Mouse (Mus musculus): Measurements from ENCODE around the gene Pon3.
"Not testable (repeated sequence)": the region's sequence is repeated elsewhere in the genome, so short reads cannot be mapped to it uniquely, and the experiment has no call there.

Pon3 gene

DNA sequence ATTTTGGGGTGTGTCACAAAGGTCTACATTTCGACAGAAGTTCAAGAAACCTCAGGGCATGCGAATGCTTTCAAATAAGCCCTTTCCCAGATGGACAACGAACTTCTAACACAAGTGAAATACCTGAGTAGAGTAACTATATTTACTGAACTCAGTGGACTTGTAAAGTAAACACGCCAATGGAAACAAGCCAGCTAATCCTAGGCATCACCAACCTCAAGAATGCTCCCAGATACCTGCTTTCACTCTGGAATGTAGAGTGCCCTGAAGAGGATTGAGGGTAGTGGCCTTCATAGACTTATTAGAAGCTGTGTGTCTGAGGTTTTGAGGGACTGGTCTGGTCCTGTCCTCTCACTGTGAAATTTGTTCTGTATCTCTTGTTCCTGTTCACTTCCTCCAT lies 18.6 kb downstream of the Pon3 start:
- H3K4me1 ChIP-seq (replicated peaks; ENCODE audit: low read depth, low read length) = no peaks in the 10 kb centered on the region
- no peak overlapping the region for H3K4me3 ChIP-seq (replicated peaks; ENCODE audit: low read length)
- no peaks in the 10 kb centered on the region for H3K27me3 ChIP-seq (ENCODE audit: insufficient read depth, low read length)
- H3K9me3 ChIP-seq (ENCODE audit: low read length) = no peaks in the 10 kb centered on the region
- TF ChIP-seq POU5F1 (IDR thresholded peaks at IDR 0.05; ENCODE audit: borderline replicate concordance, low read length) (no peak), CTCF (conservative IDR thresholded peaks at IDR 0.05; ENCODE audit: low read length) (no peak), NANOG (IDR thresholded peaks at IDR 0.05; ENCODE audit: borderline replicate concordance, low read length) (no peak)
- no peaks in the 10 kb centered on the region for H3K36me3 ChIP-seq (ENCODE audit: insufficient read depth, low read length)

- no peak overlapping the region for H3K4me3 ChIP-seq (replicated peaks; ENCODE audit: low read length)
- no peaks in the 10 kb centered on the region for H3K27me3 ChIP-seq (ENCODE audit: insufficient read depth, low read length)
- no peaks in the 10 kb centered on the region for H3K36me3 ChIP-seq (ENCODE audit: insufficient read depth, low read length)
- TF ChIP-seq CTCF (conservative IDR thresholded peaks at IDR 0.05; ENCODE audit: low read length) (no peak), POU5F1 (IDR thresholded peaks at IDR 0.05; ENCODE audit: borderline replicate concordance, low read length) (no peak), NANOG (IDR thresholded peaks at IDR 0.05; ENCODE audit: borderline replicate concordance, low read length) (no peak)
- H3K4me1 ChIP-seq (replicated peaks; ENCODE audit: low read depth, low read length) = no peaks in the 10 kb centered on the region
- H3K9me3 ChIP-seq (ENCODE audit: low read length) = no peaks in the 10 kb centered on the region
Observed at GRCm38 (mm10) chr6:5236843-5237371, 19.2 kb downstream of the Pon3 start.

DNA sequence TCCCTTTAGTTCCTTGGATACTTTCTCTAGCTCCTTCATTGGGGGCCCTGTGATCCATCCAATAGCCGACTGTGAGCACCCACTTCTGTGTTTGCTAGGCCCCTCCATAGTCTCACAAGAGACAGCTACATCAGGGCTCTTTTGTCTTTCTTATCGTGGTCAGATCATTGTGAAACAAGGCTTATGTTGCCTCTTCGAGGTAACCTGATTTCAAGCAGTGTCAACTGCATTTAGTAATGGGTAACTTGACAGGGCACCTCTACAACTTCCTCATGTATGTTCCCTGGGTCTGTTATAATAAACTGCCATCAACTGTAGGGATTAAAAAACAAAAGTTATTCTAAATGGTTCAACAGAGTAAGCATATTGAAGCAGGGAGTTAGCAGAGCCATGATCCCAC lies 21.5 kb downstream of the Pon3 start:
- no peaks in the 10 kb centered on the region for H3K9me3 ChIP-seq (ENCODE audit: low read length)
- TF ChIP-seq NANOG (IDR thresholded peaks at IDR 0.05; ENCODE audit: borderline replicate concordance, low read length) (no peak), POU5F1 (IDR thresholded peaks at IDR 0.05; ENCODE audit: borderline replicate concordance, low read length) (no peak), CTCF (conservative IDR thresholded peaks at IDR 0.05; ENCODE audit: low read length) (no peak)
- H3K4me1 ChIP-seq (replicated peaks; ENCODE audit: low read depth, low read length) = no peaks in the 10 kb centered on the region
- no peak overlapping the region for H3K4me3 ChIP-seq (replicated peaks; ENCODE audit: low read length)
- H3K27me3 ChIP-seq (ENCODE audit: insufficient read depth, low read length) = no peaks in the 10 kb centered on the region
- no peaks in the 10 kb centered on the region for H3K36me3 ChIP-seq (ENCODE audit: insufficient read depth, low read length)

- no peaks in the 10 kb centered on the region for H3K4me1 ChIP-seq (replicated peaks; ENCODE audit: low read depth, low read length)
- H3K27me3 ChIP-seq (ENCODE audit: insufficient read depth, low read length) = no peaks in the 10 kb centered on the region
- H3K9me3 ChIP-seq (ENCODE audit: low read length) = no peaks in the 10 kb centered on the region
- no peaks in the 10 kb centered on the region for H3K36me3 ChIP-seq (ENCODE audit: insufficient read depth, low read length)
- no peak overlapping the region for H3K4me3 ChIP-seq (replicated peaks; ENCODE audit: low read length)
- TF ChIP-seq POU5F1 (IDR thresholded peaks at IDR 0.05; ENCODE audit: borderline replicate concordance, low read length) (no peak), CTCF (conservative IDR thresholded peaks at IDR 0.05; ENCODE audit: low read length) (no peak), NANOG (IDR thresholded peaks at IDR 0.05; ENCODE audit: borderline replicate concordance, low read length) (no peak)
Observed at GRCm38 (mm10) chr6:5233812-5234211, 22.3 kb downstream of the Pon3 start.

GRCm38 (mm10) chr6:5232022-5232421 lies 24.1 kb downstream of the Pon3 start:
- Histone ChIP-seq H3K4me1 (replicated peaks; ENCODE audit: low read depth, low read length) (no peaks in the 10 kb centered on the region), H3K4me3 (replicated peaks; ENCODE audit: low read length) (no peak overlapping the region), H3K36me3 (ENCODE audit: insufficient read depth, low read length) (no peaks in the 10 kb centered on the region), H3K27me3 (ENCODE audit: insufficient read depth, low read length) (no peaks in the 10 kb centered on the region), H3K9me3 (ENCODE audit: low read length) (no peaks in the 10 kb centered on the region)
- no peak for TF ChIP-seq POU5F1 (IDR thresholded peaks at IDR 0.05; ENCODE audit: borderline replicate concordance, low read length)
- no peak for TF ChIP-seq NANOG (IDR thresholded peaks at IDR 0.05; ENCODE audit: borderline replicate concordance, low read length)
- no peak for TF ChIP-seq CTCF (conservative IDR thresholded peaks at IDR 0.05; ENCODE audit: low read length)

GRCm38 (mm10) chr6:5230261-5230660 lies 25.8 kb downstream of the Pon3 start:
- no peaks in the 10 kb centered on the region for H3K27me3 ChIP-seq (ENCODE audit: insufficient read depth, low read length)
- no peaks in the 10 kb centered on the region for H3K9me3 ChIP-seq (ENCODE audit: low read length)
- TF ChIP-seq CTCF (conservative IDR thresholded peaks at IDR 0.05; ENCODE audit: low read length) = no peak
- TF ChIP-seq POU5F1 (IDR thresholded peaks at IDR 0.05; ENCODE audit: borderline replicate concordance, low read length) = no peak
- no peak for TF ChIP-seq NANOG (IDR thresholded peaks at IDR 0.05; ENCODE audit: borderline replicate concordance, low read length)
- H3K4me3 ChIP-seq (replicated peaks; ENCODE audit: low read length) = no peak overlapping the region
- H3K4me1 ChIP-seq (replicated peaks; ENCODE audit: low read depth, low read length) = no peaks in the 10 kb centered on the region
- no peaks in the 10 kb centered on the region for H3K36me3 ChIP-seq (ENCODE audit: insufficient read depth, low read length)

- not testable (repeated sequence) for H3K4me3 ChIP-seq (replicated peaks; ENCODE audit: low read length); H3K36me3 ChIP-seq (ENCODE audit: insufficient read depth, low read length); H3K4me1 ChIP-seq (replicated peaks; ENCODE audit: low read depth, low read length); H3K27me3 ChIP-seq (ENCODE audit: insufficient read depth, low read length); H3K9me3 ChIP-seq (ENCODE audit: low read length)
Observed at GRCm38 (mm10) chr6:5223551-5223950, 32.5 kb downstream of the Pon3 start.

DNA sequence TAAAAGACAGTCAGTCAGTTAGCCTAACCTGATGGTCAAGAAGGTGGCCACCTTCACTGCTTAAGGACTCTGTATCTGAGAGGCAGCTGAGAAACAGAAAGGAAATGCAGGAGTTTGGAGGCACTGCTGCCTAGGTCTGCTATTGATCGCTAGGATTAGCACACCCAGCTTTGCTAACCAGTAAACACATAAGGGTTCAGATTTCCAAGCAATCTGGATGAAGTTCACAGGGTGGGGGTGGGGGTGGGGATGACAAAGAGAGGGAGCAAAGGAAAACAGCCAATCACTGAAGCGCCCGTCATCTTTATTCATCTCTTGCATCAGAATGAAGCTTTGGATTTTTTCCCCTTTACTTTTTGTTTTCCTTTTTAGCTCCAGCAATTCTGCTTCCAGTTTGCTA lies 34.0 kb downstream of the Pon3 start:
- H3K9me3 ChIP-seq (ENCODE audit: low read length) = no peaks in the 10 kb centered on the region
- no peaks in the 10 kb centered on the region for H3K4me1 ChIP-seq (replicated peaks; ENCODE audit: low read depth, low read length)
- no peaks in the 10 kb centered on the region for H3K36me3 ChIP-seq (ENCODE audit: insufficient read depth, low read length)
- H3K27me3 ChIP-seq (ENCODE audit: insufficient read depth, low read length) = no peaks in the 10 kb centered on the region
- H3K4me3 ChIP-seq (replicated peaks; ENCODE audit: low read length) = no peak overlapping the region
- no peak for TF ChIP-seq CTCF (conservative IDR thresholded peaks at IDR 0.05; ENCODE audit: low read length)
- TF ChIP-seq NANOG (IDR thresholded peaks at IDR 0.05; ENCODE audit: borderline replicate concordance, low read length) = no peak
- no peak for TF ChIP-seq POU5F1 (IDR thresholded peaks at IDR 0.05; ENCODE audit: borderline replicate concordance, low read length)

DNA sequence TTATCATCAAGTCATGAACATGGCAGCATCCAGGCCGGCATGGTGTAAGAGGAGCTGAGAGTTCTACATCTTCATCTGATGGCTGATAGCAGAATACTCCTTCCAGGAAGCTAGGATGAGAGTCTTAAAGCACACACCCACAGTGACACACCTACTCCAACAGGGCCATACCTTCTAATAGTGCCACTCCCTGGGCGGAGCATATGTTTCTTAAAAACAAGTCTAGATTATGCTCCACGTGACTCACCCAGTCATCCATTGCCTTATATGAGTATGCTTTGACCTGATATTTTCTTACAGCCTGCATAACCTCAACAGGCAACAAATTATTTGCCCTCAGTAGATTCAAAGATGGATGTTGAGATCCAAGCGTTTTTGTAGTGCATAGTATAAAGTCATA lies 37.9 kb downstream of the Pon3 start:
- H3K4me3 ChIP-seq (replicated peaks; ENCODE audit: low read length) = no peak overlapping the region
- no peak for TF ChIP-seq NANOG (IDR thresholded peaks at IDR 0.05; ENCODE audit: borderline replicate concordance, low read length)
- no peak for TF ChIP-seq POU5F1 (IDR thresholded peaks at IDR 0.05; ENCODE audit: borderline replicate concordance, low read length)
- no peak for TF ChIP-seq CTCF (conservative IDR thresholded peaks at IDR 0.05; ENCODE audit: low read length)
- H3K27me3 ChIP-seq (ENCODE audit: insufficient read depth, low read length) = no peaks in the 10 kb centered on the region
- 0 out of 2 replicates have a peak, but pooled peaks cover under 1% of the 10 kb centered on the region for H3K9me3 ChIP-seq (ENCODE audit: low read length)
- H3K4me1 ChIP-seq (replicated peaks; ENCODE audit: low read depth, low read length) = no peaks in the 10 kb centered on the region
- no peaks in the 10 kb centered on the region for H3K36me3 ChIP-seq (ENCODE audit: insufficient read depth, low read length)

All from E14TG2a.4 (cell line).